Mouse (Mus musculus) neural tube, embryonic 11.5 days (tissue): ENCODE measurements around the gene Rtl5. TPM values are rescaled to one million over a fixed set of nuclear protein-coding genes. Genes with fewer than 3 reads are reported as not detected.
A peak's percentile ranks its signal among the peaks of the same experiment; 100 is the strongest.

Source experiments
- ATAC-seq: fragments of 200-750 bp; cut with Nextera tagmentation; 2 replicates; pipeline ENCODE4 v1.8.0; 2017; ENCODE audit warnings: moderate number of reproducible peaks, mild to moderate bottlenecking, moderate TSS enrichment, moderate library complexity; ENCODE audit not compliant: insufficient read depth, low FRiP score, low TSS enrichment
- DNase-seq: peaks from one replicate; pipeline ENCODE4 v3.0.0-alpha.2; 2015; ENCODE audit warnings: low spot score
- H3K27ac ChIP-seq: fragments of 300-500 bp; sonication (generic); 2 replicates; pipeline ENCODE4 v1.5.1; 2014; ENCODE audit warnings: low read depth, mild to moderate bottlenecking, low read length
- H3K27me3 ChIP-seq: fragments of 300-500 bp; sonication (generic); 2 replicates; pipeline ENCODE4 v1.6.1; 2014; ENCODE audit warnings: mild to moderate bottlenecking, low read length, mixed read lengths; ENCODE audit not compliant: control insufficient read depth, insufficient read depth
- H3K36me3 ChIP-seq: fragments of 300-500 bp; sonication (generic); 2 replicates; pipeline ENCODE4 v1.6.1; 2014; ENCODE audit warnings: mild to moderate bottlenecking, low read length, moderate library complexity, mixed read lengths; ENCODE audit not compliant: control insufficient read depth, insufficient read depth
- H3K4me1 ChIP-seq: fragments of 300-500 bp; sonication (generic); 2 replicates; pipeline ENCODE4 v1.6.1; 2014; ENCODE audit warnings: low read length, mixed read lengths; ENCODE audit not compliant: control insufficient read depth, insufficient read depth
- H3K4me2 ChIP-seq: fragments of 300-500 bp; sonication (generic); 2 replicates; pipeline ENCODE4 v1.6.1; 2014; ENCODE audit warnings: low read depth, mild to moderate bottlenecking, moderate library complexity
- H3K4me3 ChIP-seq: fragments of 300-500 bp; sonication (generic); 2 replicates; pipeline ENCODE4 v1.5.1; 2014; ENCODE audit warnings: low read depth, low read length
- H3K9ac ChIP-seq: fragments of 300-500 bp; sonication (generic); 2 replicates; pipeline ENCODE4 v1.6.1; 2014; ENCODE audit warnings: mild to moderate bottlenecking, low read length
- H3K9me3 ChIP-seq: fragments of 300-500 bp; sonication (generic); 2 replicates; pipeline ENCODE4 v1.6.1; 2016; ENCODE audit warnings: low read length; ENCODE audit not compliant: control insufficient read depth
- WGBS: fragments of 180-500 bp; shearing (Covaris S2); extraction: QIAGEN DNeasy Blood & Tissue Kit; methylation state at CpG from one replicate; pipeline ENCODE4 v1.1.7; 2014; 5-methylcytosine and 5-hydroxymethylcytosine counted together
- polyA plus RNA-seq: library from polyadenylated mRNA; unstranded; fragments of >200 nt; fragmentation: Nextera tagmentation; extraction: Ambion mirVana; gene quantifications from 2 replicates; pipeline ENCODE4 v1.2.1, GENCODE M21; 2014

Gene Rtl5
- polyA plus RNA-seq, 1 experiment from 2014 or later = 3.4 TPM

DNA sequence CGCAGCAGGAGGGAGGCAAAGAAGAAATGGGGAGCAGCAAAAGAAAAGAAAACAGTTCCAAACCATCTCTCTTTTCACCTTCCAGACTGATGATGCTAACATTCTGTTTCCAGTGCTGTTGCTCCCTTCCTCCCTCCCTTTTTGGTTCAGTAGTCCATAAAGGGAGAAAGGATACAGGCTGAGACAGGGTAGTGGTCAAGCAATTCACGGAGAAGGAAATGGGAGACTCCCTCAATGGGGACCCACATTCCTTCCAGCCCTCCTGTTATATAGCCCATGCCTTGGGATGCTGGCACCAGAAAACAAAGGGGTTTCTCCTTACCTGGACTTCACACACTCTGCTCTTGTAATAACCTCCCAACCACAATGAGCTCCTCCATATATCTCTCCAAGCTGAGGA lies 413 bp upstream of the Rtl5 start:
- Histone ChIP-seq H3K4me1 (no peaks in the 10 kb centered on the region), H3K9me3 (no peaks in the 10 kb centered on the region), H3K27me3 (0 out of 2 replicates have a peak, but pooled peaks cover 2% of the 10 kb centered on the region), H3K36me3 (no peaks in the 10 kb centered on the region), H3K9ac (peak overlapping the region; percentile 26; the same call in 1 of the 2 replicates), H3K4me2 (peak overlapping the region; percentile 67), H3K27ac (no peak overlapping the region), H3K4me3 (peak overlapping the region; percentile 51)
- ATAC-seq (peak; percentile 45; the same call in 1 of the 2 replicates), DNase-seq (no peak)
- 22% methylated on average over 2 of the region's 2 CpGs for whole genome bisulfite sequencing

DNA sequence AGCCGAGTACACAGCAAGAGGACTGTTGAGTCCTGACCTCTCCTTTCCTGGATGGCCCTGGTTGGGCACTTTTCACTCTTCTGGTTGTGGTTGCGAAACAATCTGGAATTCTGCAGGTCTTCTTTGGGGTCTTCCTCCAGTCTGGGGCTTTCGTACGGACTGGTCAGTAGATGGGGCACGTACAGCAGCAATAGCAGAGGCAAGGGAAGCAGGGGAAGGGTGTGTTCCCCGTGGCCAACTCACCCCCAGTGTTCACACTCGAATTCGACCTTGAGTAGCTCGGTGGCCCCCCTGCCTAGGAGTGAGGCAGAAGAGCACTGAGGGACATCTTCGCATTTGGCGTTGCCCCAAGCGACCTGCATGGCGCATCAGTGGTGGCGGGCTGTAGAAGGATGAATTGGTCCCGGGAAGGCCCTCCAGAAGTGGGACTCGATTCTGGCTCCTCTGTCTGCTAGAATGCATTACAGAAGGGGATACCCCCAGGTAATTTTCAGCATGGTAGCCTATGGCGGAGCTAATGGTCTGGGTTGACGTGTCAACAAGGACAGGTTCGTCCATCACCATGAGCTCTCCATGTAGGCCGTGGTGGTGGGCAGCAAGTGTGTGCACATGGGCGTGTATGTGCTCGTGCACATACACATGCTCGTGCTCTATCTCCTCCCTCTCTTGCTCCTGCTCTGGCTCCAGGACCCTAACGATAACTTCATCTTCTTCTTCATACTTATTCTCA lies 2.1 kb downstream of the Rtl5 start:
- Histone ChIP-seq H3K27ac (no peak overlapping the region), H3K4me3 (no peak overlapping the region), H3K4me1 (no peaks in the 10 kb centered on the region; the same call in 1 of the 2 replicates), H3K4me2 (no peak overlapping the region), H3K9me3 (no peaks in the 10 kb centered on the region), H3K9ac (no peak overlapping the region), H3K27me3 (0 out of 2 replicates have a peak, but pooled peaks cover 2% of the 10 kb centered on the region), H3K36me3 (no peaks in the 10 kb centered on the region)
- DNase-seq = no peak
- ATAC-seq = no peak
- 95% methylated on average over 23 of the region's 24 CpGs for WGBS

DNA sequence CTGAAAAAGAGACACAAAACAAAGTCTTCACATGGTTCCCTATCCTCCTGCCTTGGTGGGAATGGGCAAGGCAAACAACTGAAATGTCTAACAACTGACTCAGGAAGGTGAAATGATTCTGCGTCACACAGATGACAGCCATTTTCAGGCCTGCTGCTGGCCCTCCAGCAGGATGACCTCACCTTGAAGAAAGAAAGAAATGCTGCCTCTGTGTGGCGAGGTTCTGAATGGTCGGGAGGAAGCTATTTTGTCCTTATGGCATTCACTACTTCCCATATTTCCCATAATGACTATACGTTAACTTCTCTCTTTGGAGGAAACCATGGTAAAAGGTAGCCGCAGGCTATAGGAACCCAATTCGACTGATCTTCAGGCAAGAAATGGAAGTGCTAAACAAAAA lies 4.0 kb downstream of the Rtl5 start:
- H3K4me3 ChIP-seq = no peak overlapping the region
- H3K4me1 ChIP-seq = no peaks in the 10 kb centered on the region; the same call in 1 of the 2 replicates
- no peak overlapping the region for H3K9ac ChIP-seq
- no peak overlapping the region for H3K27ac ChIP-seq
- 82% methylated on average over 6 of the region's 6 CpGs for WGBS
- ATAC-seq (no peak), DNase-seq (no peak)
- no peaks in the 10 kb centered on the region for H3K9me3 ChIP-seq
- no peak overlapping the region for H3K4me2 ChIP-seq
- no peaks in the 10 kb centered on the region for H3K36me3 ChIP-seq
- H3K27me3 ChIP-seq = 0 out of 2 replicates have a peak, but pooled peaks cover 2% of the 10 kb centered on the region

DNA sequence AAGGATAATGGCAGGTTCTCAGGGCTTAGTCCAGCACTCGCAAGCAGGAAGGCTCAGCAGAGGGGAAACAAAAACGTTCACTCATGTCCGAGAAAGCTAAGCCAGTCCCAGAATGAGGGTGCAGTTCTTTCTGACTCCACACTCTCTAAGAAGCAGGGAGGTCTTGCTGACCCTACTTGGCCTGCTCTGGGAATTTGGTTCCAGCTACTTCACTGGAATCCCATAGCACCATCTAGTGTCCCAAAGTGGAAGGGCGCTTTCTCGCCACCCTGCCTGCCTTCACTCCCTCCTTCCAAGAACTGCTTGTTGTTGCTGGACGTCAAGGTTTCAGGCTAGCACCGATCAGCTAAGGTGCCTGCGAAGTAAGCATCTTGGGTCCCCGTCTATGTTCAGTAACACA lies 5.0 kb downstream of the Rtl5 start:
- Histone ChIP-seq H3K36me3 (no peaks in the 10 kb centered on the region), H3K4me3 (no peak overlapping the region), H3K9me3 (no peaks in the 10 kb centered on the region), H3K4me1 (no peaks in the 10 kb centered on the region; the same call in 1 of the 2 replicates), H3K27ac (no peak overlapping the region), H3K4me2 (no peak overlapping the region), H3K9ac (no peak overlapping the region), H3K27me3 (0 out of 2 replicates have a peak, but pooled peaks cover 2% of the 10 kb centered on the region)
- peak; percentile 79 for DNase-seq
- ATAC-seq = peak; percentile 20; the same call in 1 of the 2 replicates
- WGBS = 19% methylated on average over 9 of the region's 9 CpGs

DNA sequence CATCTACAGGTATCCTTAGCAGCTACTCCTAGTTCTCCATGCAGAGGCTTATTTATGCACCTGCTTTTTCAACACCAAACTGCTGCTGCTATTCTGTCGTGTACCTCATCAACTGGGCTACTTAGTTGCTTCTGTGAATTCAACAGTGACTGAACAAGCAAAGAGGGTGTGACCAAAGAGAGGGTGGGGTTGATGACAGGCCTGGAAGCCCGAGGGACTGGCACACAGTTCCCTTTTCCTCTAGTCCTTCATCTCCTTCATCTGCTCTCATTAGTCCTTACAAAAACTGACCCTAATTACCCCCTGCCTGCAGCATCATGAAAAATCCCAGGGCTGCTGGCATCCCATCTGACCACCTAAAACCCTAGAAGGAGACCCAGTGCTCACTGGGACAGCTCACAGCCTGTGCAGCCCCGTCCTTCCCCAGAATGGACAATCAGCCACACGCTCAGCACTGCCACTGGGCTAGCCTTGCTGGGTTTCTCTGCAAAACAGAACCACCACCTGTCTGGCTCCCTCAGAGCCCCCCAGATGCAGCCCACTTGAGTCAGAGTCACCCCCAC lies 5.8 kb downstream of the Rtl5 start:
- Histone ChIP-seq H3K4me2 (no peak overlapping the region), H3K9ac (no peak overlapping the region), H3K36me3 (no peaks in the 10 kb centered on the region), H3K4me3 (no peak overlapping the region), H3K4me1 (no peaks in the 10 kb centered on the region; the same call in 1 of the 2 replicates), H3K9me3 (no peaks in the 10 kb centered on the region), H3K27ac (no peak overlapping the region), H3K27me3 (0 out of 2 replicates have a peak, but pooled peaks cover 2% of the 10 kb centered on the region)
- ATAC-seq (no peak), DNase-seq (no peak)
- 45% methylated on average over 4 of the region's 4 CpGs for WGBS

DNA sequence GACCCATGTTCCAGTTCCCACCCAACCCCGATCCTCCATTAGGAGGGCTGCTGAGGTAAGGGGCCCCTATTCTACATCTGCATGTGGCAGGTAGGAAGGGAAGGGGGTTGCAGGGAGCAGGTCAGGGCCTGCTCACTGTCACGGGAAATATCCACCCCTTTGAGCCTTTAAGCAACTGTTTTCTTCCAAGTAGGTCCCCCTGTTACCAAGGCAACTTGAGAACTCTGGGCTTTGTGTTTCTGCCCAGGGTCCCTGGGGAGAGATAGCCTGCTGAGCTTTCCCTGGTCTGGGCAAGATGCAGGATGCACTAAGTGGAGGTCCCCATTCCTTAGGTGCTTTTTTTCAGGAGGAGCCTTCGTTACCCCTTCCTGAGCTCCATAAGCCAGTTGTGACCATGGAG lies 7.0 kb downstream of the Rtl5 start:
- Histone ChIP-seq H3K4me1 (no peaks in the 10 kb centered on the region; the same call in 1 of the 2 replicates), H3K4me2 (no peak overlapping the region), H3K9ac (no peak overlapping the region), H3K27ac (no peak overlapping the region), H3K36me3 (no peaks in the 10 kb centered on the region), H3K9me3 (no peaks in the 10 kb centered on the region), H3K4me3 (no peak overlapping the region), H3K27me3 (0 out of 2 replicates have a peak, but pooled peaks cover 2% of the 10 kb centered on the region)
- ATAC-seq (no peak), DNase-seq (no peak)
- 47% methylated on average over 3 of the region's 3 CpGs for WGBS

DNA sequence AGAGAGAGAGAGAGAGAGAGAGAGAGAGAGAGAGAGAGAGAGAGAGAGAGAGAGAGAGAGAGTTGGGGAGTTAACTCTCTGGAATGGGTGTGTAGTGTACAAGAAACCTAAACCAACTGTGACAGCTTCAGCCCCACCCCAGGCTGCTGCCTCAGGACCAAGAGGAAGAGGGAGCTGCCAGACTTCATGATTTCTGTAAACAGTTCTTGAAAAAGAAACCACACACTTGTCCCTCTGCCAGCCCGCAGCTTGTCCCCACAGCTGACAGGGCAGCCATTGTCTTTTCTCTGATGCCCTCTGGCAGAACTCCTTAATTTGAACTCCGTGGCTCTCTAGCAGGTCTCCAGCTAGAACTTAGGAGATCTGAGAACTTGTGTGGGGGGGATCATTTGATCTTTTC lies 10.2 kb downstream of the Rtl5 start:
- no peaks in the 10 kb centered on the region for H3K27me3 ChIP-seq
- H3K9me3 ChIP-seq = no peaks in the 10 kb centered on the region
- no peak overlapping the region for H3K4me2 ChIP-seq
- ATAC-seq (no peak), DNase-seq (no peak)
- 72% methylated on average over 2 of the region's 2 CpGs for WGBS
- H3K36me3 ChIP-seq = no peaks in the 10 kb centered on the region
- H3K4me1 ChIP-seq = no peaks in the 10 kb centered on the region; the same call in 1 of the 2 replicates
- no peak overlapping the region for H3K27ac ChIP-seq
- H3K4me3 ChIP-seq = no peak overlapping the region
- H3K9ac ChIP-seq = no peak overlapping the region

DNA sequence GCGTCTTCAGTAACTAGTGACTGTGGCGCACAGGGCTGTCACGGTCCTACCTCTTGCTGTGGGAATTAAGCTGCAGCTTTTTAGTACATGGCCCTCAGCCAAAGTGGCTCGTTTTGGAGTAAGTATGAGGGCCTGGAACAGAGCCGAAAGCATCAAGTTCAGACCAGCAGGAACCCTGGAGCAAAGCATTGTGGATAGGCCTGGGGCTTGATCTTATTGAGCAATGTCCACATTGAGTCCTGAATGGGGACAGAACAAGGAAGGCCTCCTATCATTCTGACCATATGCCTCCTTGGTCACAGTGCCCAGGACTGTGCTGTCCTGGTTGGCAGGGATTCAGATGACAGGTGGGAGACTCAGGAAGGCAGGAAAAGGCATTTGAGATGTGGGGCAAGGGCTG lies 10.9 kb downstream of the Rtl5 start:
- Histone ChIP-seq H3K9ac (no peak overlapping the region), H3K4me3 (no peak overlapping the region), H3K9me3 (no peaks in the 10 kb centered on the region), H3K27ac (no peak overlapping the region), H3K27me3 (no peaks in the 10 kb centered on the region), H3K4me1 (no peaks in the 10 kb centered on the region; the same call in 1 of the 2 replicates), H3K36me3 (no peaks in the 10 kb centered on the region), H3K4me2 (no peak overlapping the region)
- no peak for DNase-seq
- WGBS = 89% methylated on average over 5 of the region's 5 CpGs
- ATAC-seq = no peak

DNA sequence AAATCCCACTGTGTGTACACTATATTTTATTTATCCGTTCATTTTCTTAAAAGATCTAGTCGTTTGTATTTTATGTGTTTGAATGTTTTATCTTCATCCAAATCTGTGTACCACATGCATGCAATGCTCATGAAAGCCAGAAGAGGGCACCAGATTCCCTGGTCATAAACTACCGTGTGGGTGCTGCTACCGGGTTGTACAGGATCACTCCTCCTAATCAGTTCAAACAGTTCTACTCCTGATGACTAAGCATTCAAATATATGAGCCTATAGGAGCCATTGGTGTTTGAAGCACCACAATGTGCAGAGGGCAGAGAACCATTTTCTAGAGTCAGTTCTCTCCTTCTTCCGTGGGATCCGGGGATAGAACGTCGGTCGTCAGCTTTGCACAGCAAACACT lies 11.7 kb downstream of the Rtl5 start:
- Histone ChIP-seq H3K27me3 (no peaks in the 10 kb centered on the region), H3K4me1 (no peaks in the 10 kb centered on the region; the same call in 1 of the 2 replicates), H3K36me3 (no peaks in the 10 kb centered on the region), H3K27ac (no peak overlapping the region), H3K4me3 (no peak overlapping the region), H3K9me3 (no peaks in the 10 kb centered on the region), H3K9ac (no peak overlapping the region), H3K4me2 (no peak overlapping the region)
- ATAC-seq (no peak), DNase-seq (no peak)
- WGBS = 62% methylated on average over 9 of the region's 9 CpGs
